Mouse (Mus musculus): Measurements from ENCODE around the gene Nsun5. TPM values are rescaled to one million over a fixed set of nuclear protein-coding genes. Genes with fewer than 3 reads are reported as not detected.
"Not testable (repeated sequence)": the region's sequence is repeated elsewhere in the genome, so short reads cannot be mapped to it uniquely, and the experiment has no call there.

Nsun5 gene
- polyA plus RNA-seq, 1 experiment, result 33.6 TPM

GRCm38 (mm10) chr5:135367841-135368240, 1.9 kb upstream of the Nsun5 start:
- H3K4me1 ChIP-seq (ENCODE audit: control insufficient read depth, insufficient read depth, low read length), result peaks cover 4% of the 10 kb centered on the region; the same call in 1 of the 2 replicates
- no peak overlapping the region for H3K4me3 ChIP-seq (ENCODE audit: insufficient read depth, low read length)
- H3K27ac ChIP-seq (ENCODE audit: insufficient read depth, low read length), result no peak overlapping the region
- TF ChIP-seq POLR2A (IDR thresholded peaks at IDR 0.05; ENCODE audit: extremely low read depth, insufficient read depth, low read length) (no peak), CTCF (IDR thresholded peaks at IDR 0.05; ENCODE audit: extremely low read depth, insufficient read depth, low read length) (no peak)

DNA sequence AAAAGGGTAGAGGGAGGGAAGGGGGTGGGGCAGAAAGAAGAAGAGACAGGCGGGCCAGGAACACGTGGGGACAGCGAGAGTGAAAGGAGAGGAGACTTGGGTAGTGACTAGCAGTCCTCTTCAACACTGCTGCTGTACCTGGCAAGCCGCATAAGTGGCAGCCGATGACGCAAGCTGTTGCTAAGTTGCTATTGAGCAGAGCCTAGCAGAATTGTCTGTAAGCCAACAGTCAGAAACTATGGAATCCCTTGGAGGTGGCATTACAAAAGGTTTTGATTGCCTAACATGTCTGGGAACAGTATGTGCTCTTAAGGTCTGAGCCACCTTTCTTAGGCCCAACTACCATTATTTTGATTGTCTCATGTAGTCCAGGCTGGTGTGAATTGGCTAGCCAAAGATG, 1.4 kb upstream of the Nsun5 start:
- H3K4me3 ChIP-seq (ENCODE audit: insufficient read depth, low read length), result no peak overlapping the region
- no peak for TF ChIP-seq CTCF (IDR thresholded peaks at IDR 0.05; ENCODE audit: extremely low read depth, insufficient read depth, low read length)
- no peak for TF ChIP-seq POLR2A (IDR thresholded peaks at IDR 0.05; ENCODE audit: extremely low read depth, insufficient read depth, low read length)
- H3K4me1 ChIP-seq (ENCODE audit: control insufficient read depth, insufficient read depth, low read length), result peaks cover 4% of the 10 kb centered on the region; the same call in 1 of the 2 replicates
- H3K27ac ChIP-seq (ENCODE audit: insufficient read depth, low read length), result no peak overlapping the region

DNA sequence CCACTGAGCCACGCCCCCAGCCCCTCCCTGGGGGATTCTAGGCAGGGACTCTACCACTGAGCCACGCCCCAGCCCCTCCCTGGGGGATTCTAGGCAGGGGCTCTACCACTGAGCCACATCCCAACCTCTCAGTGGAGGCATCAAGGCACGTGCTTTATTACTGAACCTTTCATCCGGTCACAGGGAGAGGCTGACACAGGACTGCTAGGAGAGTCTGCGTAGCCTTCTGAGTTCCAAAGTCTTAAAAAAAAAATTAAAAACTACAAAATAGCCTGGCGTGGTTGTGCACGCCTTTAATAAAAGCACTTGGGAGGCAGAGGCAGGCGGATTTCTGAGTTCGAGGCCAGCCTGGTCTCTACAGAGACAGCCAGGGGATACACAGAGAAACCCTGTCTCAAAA, 557 bp upstream of the Nsun5 start:
- not testable (repeated sequence) for H3K4me1 ChIP-seq (ENCODE audit: control insufficient read depth, insufficient read depth, low read length); H3K27ac ChIP-seq (ENCODE audit: insufficient read depth, low read length)
- peak overlapping the region; percentile 98 for H3K4me3 ChIP-seq (ENCODE audit: insufficient read depth, low read length)

- TF ChIP-seq POLR2A (IDR thresholded peaks at IDR 0.05; ENCODE audit: extremely low read depth, insufficient read depth, low read length) (no peak), CTCF (IDR thresholded peaks at IDR 0.05; ENCODE audit: extremely low read depth, insufficient read depth, low read length) (no peak)
- H3K27ac ChIP-seq (ENCODE audit: insufficient read depth, low read length), result no peak overlapping the region
- peaks cover 4% of the 10 kb centered on the region; the same call in 1 of the 2 replicates for H3K4me1 ChIP-seq (ENCODE audit: control insufficient read depth, insufficient read depth, low read length)
- H3K4me3 ChIP-seq (ENCODE audit: insufficient read depth, low read length), result no peak overlapping the region
These were observed 1.4 kb downstream of the Nsun5 start for GRCm38 (mm10) chr5:135371195-135371594.

GRCm38 (mm10) chr5:135373601-135374000, 3.8 kb downstream of the Nsun5 start:
- Histone ChIP-seq H3K4me3 (ENCODE audit: insufficient read depth, low read length) (no peak overlapping the region), H3K27ac (ENCODE audit: insufficient read depth, low read length) (no peak overlapping the region), H3K4me1 (ENCODE audit: control insufficient read depth, insufficient read depth, low read length) (peaks cover 4% of the 10 kb centered on the region; the same call in 1 of the 2 replicates)
- TF ChIP-seq POLR2A (IDR thresholded peaks at IDR 0.05; ENCODE audit: extremely low read depth, insufficient read depth, low read length) (no peak), CTCF (IDR thresholded peaks at IDR 0.05; ENCODE audit: extremely low read depth, insufficient read depth, low read length) (no peak)

DNA sequence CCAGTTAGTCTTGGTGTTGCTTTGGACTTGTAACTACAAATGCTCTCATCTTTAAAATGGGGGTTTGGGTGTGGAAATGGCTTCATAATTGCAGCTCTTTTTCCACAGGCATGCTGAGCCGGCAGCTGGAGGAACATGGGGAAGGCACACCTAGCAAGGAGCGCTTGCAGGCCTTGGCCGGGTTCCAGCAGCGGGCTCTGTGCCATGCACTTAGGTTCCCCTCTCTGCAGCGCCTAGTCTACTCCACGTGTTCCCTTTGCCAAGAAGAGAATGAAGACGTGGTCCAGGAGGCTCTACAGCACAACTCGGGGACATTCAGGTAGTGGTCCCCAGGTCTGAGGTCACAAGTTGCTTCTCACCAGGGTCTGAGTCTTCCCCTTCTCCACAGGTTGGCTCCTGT, 5.4 kb downstream of the Nsun5 start:
- TF ChIP-seq CTCF (IDR thresholded peaks at IDR 0.05; ENCODE audit: extremely low read depth, insufficient read depth, low read length), result no peak
- no peak for TF ChIP-seq POLR2A (IDR thresholded peaks at IDR 0.05; ENCODE audit: extremely low read depth, insufficient read depth, low read length)
- peaks cover 4% of the 10 kb centered on the region; the same call in 1 of the 2 replicates for H3K4me1 ChIP-seq (ENCODE audit: control insufficient read depth, insufficient read depth, low read length)
- H3K4me3 ChIP-seq (ENCODE audit: insufficient read depth, low read length), result no peak overlapping the region
- H3K27ac ChIP-seq (ENCODE audit: insufficient read depth, low read length), result no peak overlapping the region

DNA sequence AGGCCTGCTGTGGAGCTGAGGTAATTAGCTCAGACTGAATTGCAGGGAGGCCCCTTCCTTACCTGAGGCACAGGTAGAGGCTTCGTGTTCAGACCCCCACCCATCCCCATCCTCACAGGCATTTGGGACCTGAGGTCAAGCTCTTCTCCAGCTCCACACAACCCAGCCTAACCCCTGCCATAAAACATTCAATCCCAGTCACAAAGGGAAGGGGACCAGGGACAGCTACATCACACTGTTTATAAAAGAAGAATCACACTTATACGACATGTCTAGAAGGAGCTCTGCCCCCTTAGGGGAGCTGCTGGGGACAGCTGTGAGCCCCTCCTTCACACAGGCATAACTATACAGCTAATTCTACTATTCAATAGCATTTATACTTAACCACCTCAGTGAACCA, 6.6 kb downstream of the Nsun5 start:
- Histone ChIP-seq H3K27ac (ENCODE audit: insufficient read depth, low read length) (no peak overlapping the region), H3K4me3 (ENCODE audit: insufficient read depth, low read length) (no peak overlapping the region), H3K4me1 (ENCODE audit: control insufficient read depth, insufficient read depth, low read length) (no peaks in the 10 kb centered on the region)
- no peak for TF ChIP-seq CTCF (IDR thresholded peaks at IDR 0.05; ENCODE audit: extremely low read depth, insufficient read depth, low read length)
- TF ChIP-seq POLR2A (IDR thresholded peaks at IDR 0.05; ENCODE audit: extremely low read depth, insufficient read depth, low read length), result no peak

- Histone ChIP-seq H3K27ac (ENCODE audit: insufficient read depth, low read length) (no peak overlapping the region), H3K4me3 (ENCODE audit: insufficient read depth, low read length) (no peak overlapping the region), H3K4me1 (ENCODE audit: control insufficient read depth, insufficient read depth, low read length) (no peaks in the 10 kb centered on the region)
- TF ChIP-seq CTCF (IDR thresholded peaks at IDR 0.05; ENCODE audit: extremely low read depth, insufficient read depth, low read length) (no peak), POLR2A (IDR thresholded peaks at IDR 0.05; ENCODE audit: extremely low read depth, insufficient read depth, low read length) (no peak)
These were observed 10.9 kb downstream of the Nsun5 start for GRCm38 (mm10) chr5:135380681-135381080.

GRCm38 (mm10) chr5:135381356-135381925, 11.7 kb downstream of the Nsun5 start:
- H3K4me3 ChIP-seq (ENCODE audit: insufficient read depth, low read length), result no peak overlapping the region
- TF ChIP-seq POLR2A (IDR thresholded peaks at IDR 0.05; ENCODE audit: extremely low read depth, insufficient read depth, low read length) (no peak), CTCF (IDR thresholded peaks at IDR 0.05; ENCODE audit: extremely low read depth, insufficient read depth, low read length) (no peak)
- H3K4me1 ChIP-seq (ENCODE audit: control insufficient read depth, insufficient read depth, low read length), result no peaks in the 10 kb centered on the region
- no peak overlapping the region for H3K27ac ChIP-seq (ENCODE audit: insufficient read depth, low read length)

DNA sequence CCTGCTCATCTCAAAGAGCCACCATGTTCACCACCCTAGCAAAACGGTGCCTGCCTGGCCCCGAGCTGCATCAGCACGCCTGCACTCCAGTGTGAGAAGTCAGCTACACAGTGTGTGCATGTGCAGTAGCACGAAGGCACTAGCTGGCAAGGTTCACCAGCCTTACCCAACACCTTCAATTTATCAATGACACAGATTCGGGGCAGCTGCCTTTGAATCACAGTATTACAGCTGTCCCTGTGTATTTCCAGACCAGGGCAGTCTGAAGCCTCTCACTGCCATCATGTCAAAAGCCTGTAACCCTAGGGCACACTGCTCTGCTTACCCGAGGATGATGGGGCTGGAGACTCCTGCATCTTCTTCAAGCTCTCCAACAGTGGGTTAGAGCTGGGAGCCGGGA, 13.0 kb downstream of the Nsun5 start:
- Histone ChIP-seq H3K4me3 (ENCODE audit: insufficient read depth, low read length) (no peak overlapping the region), H3K27ac (ENCODE audit: insufficient read depth, low read length) (no peak overlapping the region), H3K4me1 (ENCODE audit: control insufficient read depth, insufficient read depth, low read length) (no peaks in the 10 kb centered on the region)
- no peak for TF ChIP-seq CTCF (IDR thresholded peaks at IDR 0.05; ENCODE audit: extremely low read depth, insufficient read depth, low read length)
- no peak for TF ChIP-seq POLR2A (IDR thresholded peaks at IDR 0.05; ENCODE audit: extremely low read depth, insufficient read depth, low read length)
